ENCODE assay signal across 7 mouse cellular contexts in the genomic region with DNA sequence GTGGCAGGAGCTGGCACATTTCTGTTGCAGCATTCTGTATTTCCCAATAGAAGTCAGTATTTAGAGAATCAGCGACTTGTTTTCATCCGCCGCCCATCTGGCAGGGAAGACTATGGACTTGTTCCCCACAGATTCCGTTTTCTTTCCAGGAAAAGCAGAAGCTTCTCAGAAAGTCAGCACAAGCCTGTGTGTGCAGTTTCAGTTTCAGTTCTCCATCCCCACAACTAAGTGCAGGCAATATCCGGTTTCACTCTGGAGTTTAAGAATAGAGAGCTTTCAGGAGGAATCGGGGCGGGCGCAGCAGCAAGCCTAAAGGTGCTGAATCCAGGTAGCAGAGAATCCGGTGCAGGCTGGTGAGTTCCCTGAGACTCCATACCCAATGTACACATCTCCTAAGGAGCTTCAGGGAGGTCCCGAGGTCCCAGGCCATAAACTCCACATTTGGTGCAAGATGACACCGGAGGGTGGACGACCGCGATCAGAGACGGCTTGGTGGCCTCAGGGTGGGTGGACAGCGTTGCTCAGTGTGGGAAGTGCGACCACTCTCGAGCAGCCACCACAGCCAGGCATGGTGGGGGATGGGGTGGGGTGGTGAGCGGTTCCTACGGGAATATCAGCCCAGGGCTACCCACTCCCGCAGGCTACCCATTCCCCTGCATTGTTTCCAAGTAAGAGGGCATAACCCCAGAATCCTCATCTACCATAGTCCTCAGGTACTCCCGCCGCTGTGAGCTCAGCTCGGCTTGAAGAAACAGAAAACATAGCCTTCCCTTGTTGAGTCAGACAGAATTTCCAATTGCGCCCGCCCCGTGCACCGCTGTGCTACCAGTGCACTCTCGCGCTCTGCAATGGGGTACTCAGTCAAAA. TPM values are rescaled to one million over a fixed set of nuclear protein-coding genes. Genes with fewer than 3 reads are reported as not detected.
DNase-seq lines count a peak whose midpoint lies in the region; ATAC-seq lines count a peak whose summit lies in the region.

A gene (plus strand): TSS at position 256 of the 867 bp plus-strand sequence.

- H3K4me1 ChIP-seq in intestine, embryonic 14.5 days (replicated peaks; ENCODE audit: control insufficient read depth, insufficient read depth, low read length) = peaks cover 14% of the 10 kb centered on the region

- H3K27ac ChIP-seq in intestine, embryonic 14.5 days (ENCODE audit: low read depth) = no peak within 1 kb of the TSS

- 1% methylated on average over 30 of the region's 30 CpGs for WGBS in intestine, embryonic 14.5 days

- peak; percentile 22 for DNase-seq in WW6 (ENCODE audit: low read depth, low spot score)
- DNase-seq in embryo, embryonic 10 days (ENCODE audit: low spot score) = peak; percentile 54
- peak; percentile 36 for DNase-seq in gastrocnemius, postnatal 14 days
- peak; percentile 81 for DNase-seq in intestine, embryonic 14.5 days (ENCODE audit: low spot score)
- peak; percentile 38 to 42 for DNase-seq in left cerebral cortex, postnatal 14 days (ENCODE audit: low spot score in 2 of 2)
- DNase-seq in right cerebral cortex, postnatal 36 days (ENCODE audit: low spot score in 2 of 2) = peak; percentile 5 to 9

- peak; percentile 80 for ATAC-seq in intestine, embryonic 14.5 days (replicated peaks; ENCODE audit: low FRiP score, low TSS enrichment, low read depth)
- peak; percentile 82 for ATAC-seq in megakaryocyte-erythroid progenitor cell, adult 5-6 weeks (replicated peaks; ENCODE audit: low FRiP score, low TSS enrichment, poor library complexity, severe bottlenecking)

- H3K36me3 ChIP-seq in intestine, embryonic 14.5 days (ENCODE audit: control insufficient read depth, insufficient read depth, low read length) = no peaks in the 10 kb centered on the region

- intact Hi-C loops in gastrocnemius, postnatal 14 days (cut with DNase I; ENCODE audit: low total_unique reads) = no loop called here
- intact Hi-C loops in left cerebral cortex, postnatal 14 days (cut with DNase I) = no loop called here

- H3K9ac ChIP-seq in intestine, embryonic 14.5 days (ENCODE audit: low read length) = peak within 1 kb of the TSS; percentile 55

- H3K9me3 ChIP-seq in intestine, embryonic 14.5 days (ENCODE audit: control insufficient read depth, low read length) = no peaks in the 10 kb centered on the region

- H3K4me3 ChIP-seq in intestine, embryonic 14.5 days (ENCODE audit: low read depth, low read length) = peak within 1 kb of the TSS; percentile 66

- peak within 1 kb of the TSS; percentile 94 for H3K4me2 ChIP-seq in intestine, embryonic 14.5 days (ENCODE audit: low read length)

- H3K27me3 ChIP-seq in intestine, embryonic 14.5 days (replicated peaks; ENCODE audit: control insufficient read depth, insufficient read depth, low read length) = no peaks in the 10 kb centered on the region

RNA-seq across cellular contexts. Expression of the gene that starts here (rescaled TPM):
- total RNA-seq in gastrocnemius, postnatal 14 days (2021) = 1 to 10 TPM; 5.7 to 6.3 TPM
- polyA plus RNA-seq in intestine, embryonic 14.5 days (2014; fragmentation: Nextera tagmentation; extraction: Ambion mirVana) = 5.7 and 7.7 TPM in 2 replicates
- total RNA-seq in left cerebral cortex, postnatal 14 days (2021) = 1 to 10 TPM; 3.5 to 3.8 TPM
- total RNA-seq in megakaryocyte-erythroid progenitor cell, adult 5-6 weeks (2014; fragmentation: Nextera tagmentation) = 16.7 and 20.7 TPM in 2 replicates
- total RNA-seq in megakaryocyte-erythroid progenitor cell, adult 5-6 weeks (2017) = 30.8 and 39.6 TPM in 2 replicates

Comparison
In these comparisons a context has a peak if more than half of its experiments do, and no peak if none do; other contexts are left out.
1. DNase-seq: peak in every context shown above with its lines; median percentile 81 in intestine, embryonic 14.5 days; 54 in embryo, embryonic 10 days; 40 in left cerebral cortex, postnatal 14 days; 36 in gastrocnemius, postnatal 14 days; 22 in WW6; 7 in right cerebral cortex, postnatal 36 days.